Mouse (Mus musculus): ENCODE data around the gene Psma5.
A peak's percentile ranks its signal among the peaks of the same experiment; 100 is the strongest.

Gene Psma5

DNA sequence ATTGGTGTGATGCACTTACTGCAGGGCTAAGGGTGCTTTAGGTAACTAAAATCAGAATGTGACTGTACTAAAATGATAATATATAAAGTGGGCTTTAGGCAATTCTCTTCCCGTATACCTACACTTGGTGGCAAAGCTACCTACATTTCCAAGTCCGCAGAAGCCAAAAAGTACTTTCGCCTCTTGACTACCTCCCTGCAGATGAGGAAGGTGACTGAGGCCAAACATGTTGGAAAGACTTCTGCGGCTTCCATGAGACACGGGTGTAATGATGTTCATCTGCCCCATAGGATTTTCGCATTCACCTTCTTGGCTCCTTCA is 26.5 kb downstream of the Psma5 start:
- no peak for DNase-seq

DNA sequence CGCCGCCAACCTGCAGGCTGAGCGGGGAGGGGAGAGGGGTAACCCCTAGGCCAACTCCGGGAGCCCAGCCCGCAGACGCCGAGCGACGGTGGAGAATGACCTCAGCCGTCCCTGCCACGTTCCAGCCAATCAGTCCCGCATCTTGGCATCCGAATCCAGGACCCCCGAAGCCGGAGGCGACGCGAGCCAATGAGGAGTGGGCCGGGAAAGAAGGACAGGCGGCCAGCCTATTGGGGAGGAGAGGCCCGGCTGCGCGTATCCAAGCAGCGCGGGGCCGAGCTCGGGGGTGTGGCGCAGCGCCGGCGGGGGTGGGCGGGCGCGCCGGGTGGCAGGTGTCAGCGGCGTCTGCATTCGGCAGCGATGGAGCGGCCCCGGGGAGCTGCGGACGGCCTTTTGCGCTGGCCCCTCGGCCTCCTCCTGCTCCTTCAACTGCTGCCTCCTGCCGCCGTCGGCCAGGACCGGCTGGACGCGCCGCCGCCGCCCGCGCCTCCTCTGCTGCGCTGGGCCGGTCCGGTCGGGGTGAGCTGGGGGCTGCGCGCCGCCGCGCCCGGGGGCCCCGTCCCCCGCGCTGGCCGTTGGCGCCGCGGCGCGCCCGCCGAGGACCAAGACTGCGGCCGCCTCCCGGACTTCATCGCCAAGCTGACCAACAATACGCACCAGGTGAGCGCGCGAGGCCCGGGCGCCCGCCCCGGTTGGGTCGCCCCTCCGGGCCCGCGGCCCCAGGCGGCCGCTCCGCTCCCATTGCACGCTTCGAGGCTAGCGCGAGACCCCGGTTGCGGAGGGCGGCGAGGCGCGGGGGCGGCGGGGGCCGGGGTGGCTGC is 27.3 kb downstream of the Psma5 start, which contains the start of gene Sort1:
TSS of gene Sort1 (plus strand) at position 302 of the 821 bp plus-strand sequence.
- DNase-seq = peak; percentile 92

DNA sequence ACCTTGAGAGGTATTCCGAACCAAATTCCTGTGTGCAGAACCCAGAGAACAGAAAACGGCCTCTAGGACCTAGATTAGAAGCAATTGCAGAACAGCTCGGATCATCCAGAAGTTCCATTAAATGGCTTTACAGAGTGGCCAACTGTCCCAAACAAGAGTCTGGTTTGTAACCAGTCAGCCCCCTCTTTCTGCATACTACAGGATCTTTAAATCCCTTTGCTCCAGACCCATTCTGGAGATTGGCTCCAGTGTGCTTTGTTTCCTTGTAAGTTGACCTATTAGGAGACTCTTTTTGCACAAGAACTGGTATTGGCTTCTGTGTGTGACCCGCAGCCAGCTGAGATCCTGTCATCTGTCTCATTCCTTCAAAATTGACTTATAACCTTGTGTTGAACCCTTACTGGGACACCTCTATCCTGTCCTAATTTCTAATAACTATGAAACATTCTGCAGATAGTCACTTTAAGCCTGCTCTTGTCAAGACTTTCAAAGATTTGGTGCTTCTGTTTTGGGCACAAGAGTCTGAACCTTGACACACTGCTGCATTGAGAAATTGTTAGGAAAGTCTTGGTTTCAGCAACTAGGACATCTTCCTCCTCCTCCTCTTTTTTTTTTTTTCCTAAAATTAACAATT is 28.5 kb downstream of the Psma5 start:
- DNase-seq = no peak

DNA sequence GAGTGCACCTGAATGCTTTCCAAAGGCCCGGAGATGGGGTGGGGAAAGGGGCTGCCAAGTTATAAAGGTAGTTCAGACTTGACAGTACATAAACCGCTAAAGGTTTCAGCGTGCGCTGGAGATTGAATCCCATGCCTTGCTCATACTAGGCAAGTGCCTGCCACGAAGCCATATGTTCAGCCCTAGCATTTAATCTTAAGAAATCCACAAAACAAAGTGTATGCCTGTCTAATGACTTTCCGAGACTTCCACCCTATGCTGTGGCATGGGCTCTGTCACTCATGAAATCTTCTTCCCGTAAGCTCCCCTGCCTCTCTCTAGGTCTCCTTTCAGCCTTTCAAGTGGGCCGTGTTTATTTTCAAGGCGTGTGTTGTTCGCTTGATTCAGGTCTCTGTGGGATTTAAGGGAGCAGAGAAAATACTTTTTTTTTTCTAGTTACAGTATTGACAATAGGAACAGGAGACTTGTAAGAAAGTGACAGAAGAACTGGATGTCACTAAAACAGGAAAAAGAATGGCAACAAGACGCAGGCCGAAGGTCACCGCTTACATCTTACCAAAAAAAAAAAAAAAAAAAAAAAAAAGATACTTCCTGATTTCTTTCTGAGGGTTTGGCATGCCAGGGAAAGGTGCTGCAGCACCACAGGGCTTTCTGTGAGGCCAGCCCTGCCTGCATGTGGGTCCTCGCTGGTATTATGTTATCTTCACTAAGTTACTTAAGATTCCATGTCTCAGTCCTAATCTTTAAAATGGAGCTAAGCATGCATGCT is 30.1 kb downstream of the Psma5 start:
- no peak for DNase-seq

DNA sequence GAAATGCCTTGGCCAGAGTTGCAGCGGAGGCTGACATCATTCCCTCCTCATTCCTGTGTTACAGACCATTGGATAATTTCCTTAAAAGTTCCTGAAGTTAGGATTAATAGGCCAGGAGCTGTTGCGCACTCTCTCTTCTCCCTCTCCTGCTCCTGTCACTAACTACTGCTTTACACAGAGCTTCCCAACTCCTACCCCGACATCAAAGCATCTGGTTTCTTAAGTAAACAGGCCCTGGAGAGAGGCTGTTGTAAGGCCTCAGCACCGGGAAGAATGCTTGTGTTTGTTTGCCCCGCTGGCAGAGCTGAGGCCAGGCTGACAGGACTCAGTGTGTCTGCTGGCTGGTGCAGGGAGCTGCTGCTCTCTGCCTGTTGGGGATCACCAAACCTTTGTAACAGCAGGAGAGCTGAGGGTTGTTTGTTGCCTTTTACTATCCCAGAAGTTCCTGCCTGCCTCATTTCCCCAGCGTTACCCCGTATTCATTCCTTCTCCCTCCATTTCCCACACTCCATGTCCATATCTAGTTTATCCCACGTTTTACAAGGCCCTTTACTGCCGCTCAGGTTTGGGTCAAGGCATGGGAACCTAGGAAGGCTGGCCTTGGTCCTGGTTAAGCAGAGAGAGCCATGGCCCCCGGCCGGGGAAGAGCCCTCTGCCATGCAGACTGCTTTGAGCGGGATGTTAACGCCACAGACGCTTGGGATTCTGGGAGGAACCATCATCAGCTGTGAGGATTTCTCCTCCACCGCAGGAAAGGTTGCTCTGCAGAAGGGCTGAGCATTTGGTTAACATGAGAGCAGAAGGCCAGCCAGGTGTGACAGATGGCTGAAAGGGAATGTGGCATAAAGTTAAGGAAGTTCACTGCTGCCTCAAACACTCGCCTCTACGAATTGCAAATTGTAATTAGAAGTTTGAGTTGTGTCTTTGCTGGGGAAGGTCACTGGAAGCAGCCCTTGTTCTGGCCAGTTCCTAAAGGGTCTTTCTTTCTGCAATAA is 31.4 kb downstream of the Psma5 start:
- peak; percentile 69 for DNase-seq

DNA sequence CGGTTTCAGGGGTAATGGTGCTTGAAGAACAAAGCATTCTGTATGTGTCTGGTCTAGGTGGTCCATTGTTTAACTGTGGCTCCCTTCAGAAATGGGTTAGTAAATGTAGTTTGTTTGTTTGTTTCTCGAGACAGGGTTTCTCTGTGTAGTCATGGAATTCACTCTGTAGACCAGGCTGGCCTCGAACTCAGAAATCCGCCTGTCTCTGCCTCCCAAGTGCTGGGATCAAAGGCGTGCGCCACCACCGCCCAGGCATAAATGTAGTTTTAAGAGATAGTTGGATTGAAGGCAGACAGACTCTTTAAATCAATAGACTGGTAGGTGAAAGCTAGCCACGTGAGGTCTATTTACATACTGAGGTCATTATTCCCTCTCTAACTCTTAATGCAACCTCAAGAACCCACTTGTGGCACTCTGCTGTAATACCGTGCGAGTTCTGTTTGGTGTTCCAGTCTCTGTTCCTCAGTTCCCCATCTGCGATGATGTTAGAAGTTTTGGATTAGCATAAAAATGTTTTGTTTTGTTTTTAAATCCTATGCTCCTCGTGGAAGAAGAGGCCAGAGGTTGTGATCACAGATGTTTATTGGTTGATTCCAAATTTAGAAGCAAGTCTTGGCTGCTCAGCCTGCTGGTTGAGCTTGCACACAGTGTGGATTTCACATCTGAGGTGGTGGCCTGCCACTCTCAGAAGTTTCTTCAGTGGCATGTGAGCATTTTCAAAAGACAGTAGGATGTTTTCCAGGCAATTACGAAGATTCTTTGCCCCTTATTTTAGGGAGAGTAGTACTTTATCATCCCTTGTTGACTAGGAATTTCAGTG is 32.8 kb downstream of the Psma5 start:
- DNase-seq = no peak

DNA sequence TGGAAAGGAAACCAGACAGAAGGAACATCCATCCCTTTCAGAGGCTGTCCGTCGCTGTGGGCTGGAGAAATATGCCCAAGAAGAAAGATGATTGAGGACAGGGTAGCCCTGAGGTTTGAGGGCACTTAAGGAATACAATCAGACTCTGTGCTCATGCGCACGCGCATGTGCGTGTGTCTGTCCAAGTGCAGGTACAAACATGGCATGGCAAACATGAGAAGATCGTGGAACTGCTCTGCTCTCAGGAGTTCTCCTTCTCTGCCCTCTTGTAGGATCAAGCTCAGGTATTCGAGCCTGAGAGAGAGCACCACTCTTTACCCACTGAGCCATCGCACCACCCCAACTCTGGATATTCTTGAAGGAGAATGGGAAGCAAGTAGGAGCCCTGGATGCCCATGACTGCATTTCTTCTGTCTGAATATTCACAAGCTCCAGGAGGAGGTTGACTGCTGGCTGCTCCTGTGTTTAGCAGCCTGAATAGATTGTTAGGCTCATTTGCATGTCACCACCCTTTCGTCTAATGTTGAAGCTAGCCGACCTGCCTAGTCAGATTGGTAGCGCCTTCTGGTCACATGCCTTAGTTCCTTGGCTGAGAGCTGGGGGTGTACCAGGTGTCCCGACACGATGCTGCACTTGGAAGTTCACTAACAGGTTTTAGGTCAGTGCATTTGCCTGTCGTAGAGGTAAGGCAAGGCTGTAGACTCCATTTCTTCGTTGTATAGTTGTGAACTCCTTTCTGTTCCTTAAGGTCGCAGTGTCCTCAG is 34.5 kb downstream of the Psma5 start:
- DNase-seq = no peak

DNA sequence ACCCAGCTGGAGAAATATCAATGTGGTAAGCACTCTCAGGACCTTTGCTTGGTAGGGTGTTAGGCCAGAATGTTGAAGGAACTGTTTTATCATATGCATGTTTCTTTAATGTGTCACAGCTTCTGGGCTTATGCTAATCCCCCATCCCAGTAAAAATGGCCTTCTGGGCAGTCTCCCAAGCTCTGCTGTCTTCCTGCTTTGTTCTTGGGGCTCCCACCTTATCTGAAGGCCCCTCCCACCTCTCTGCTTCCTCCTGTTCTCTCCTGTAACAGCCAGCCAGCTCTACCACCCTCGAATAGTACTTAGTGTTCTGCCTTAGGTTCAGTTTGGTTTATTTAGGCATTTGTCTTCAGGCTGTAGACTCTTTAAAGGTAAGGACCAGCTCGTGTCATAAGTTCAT is 37.7 kb downstream of the Psma5 start:
- no peak for DNase-seq

DNA sequence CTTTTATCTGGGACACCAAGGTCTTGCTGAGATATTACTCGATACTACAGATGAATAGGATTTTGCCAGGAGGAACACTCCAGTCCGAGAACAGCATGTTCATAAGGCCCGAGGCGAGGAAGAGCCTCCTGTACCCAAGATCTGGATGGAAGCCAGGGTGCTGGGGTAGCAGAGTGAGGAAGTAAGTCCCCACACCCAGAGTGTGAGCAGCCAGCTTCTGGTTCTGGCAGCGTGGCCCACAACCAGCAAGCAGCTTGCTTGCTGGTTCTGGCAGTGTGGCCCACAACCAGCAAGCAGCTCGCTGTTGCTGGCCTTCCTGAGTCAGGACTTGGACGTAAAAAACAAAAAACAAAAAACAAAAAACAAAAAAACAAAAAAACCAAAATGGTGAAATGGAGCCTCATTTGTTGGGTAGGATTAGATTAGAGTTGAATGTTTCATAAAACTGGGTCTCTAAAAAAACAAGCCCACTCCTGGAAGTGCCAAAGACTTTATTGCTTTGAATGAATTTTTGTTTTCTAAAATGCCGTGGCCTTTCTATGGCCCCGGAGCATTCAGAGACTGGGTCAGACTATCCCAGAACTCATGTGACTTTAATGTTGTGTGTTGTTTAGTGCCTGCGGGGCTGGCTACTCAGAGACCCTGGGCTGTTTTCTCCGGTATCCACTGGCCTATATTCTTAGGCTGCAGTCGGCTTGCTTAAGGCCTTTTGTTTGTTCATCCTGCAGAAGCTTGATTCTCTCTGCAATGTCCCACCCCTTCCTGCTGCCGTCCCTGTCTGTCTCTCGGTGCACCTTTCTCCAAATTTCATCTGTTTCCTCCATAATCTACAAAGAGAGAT is 38.9 kb downstream of the Psma5 start:
- DNase-seq = peak; percentile 76

DNA sequence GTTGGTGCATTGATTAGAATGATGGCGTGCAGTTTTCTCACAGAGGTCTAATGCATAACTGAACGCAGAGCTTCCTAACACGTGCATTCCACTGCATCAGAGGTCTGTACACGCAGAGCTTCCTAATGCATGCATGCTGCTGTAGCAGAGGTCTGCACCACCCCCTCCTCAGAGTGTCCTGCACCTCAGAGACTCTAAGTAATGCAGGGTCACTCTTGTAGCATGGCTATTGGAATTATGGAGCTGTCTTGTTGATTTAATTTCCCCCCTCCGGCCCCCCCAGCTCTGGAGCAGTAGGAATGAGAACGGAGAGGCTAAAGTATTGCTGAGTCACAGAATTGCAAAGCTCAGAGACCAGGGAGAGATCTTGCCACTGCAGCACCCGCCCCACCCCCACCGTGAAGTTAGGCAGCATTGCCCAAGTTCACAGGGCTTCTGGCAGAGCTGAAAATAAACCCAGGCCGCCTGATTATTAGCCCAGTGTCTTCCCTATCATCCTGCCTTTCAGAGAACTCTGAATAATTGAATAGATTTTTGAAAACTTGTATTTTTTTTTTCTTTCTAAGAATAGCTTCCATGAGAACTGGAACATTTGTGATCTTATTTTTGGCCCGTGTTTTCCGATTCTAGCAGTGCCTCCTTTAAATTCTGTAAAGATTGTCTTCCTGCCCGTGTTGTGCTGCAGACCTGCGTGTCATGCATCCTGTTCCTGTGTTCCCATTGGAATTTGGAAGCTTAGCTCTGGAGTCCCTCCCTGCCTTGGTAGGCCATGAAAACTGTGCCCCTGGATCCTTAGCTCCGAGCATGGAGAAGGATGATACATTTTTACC is 39.7 kb downstream of the Psma5 start:
- DNase-seq = peak; percentile 77

DNA sequence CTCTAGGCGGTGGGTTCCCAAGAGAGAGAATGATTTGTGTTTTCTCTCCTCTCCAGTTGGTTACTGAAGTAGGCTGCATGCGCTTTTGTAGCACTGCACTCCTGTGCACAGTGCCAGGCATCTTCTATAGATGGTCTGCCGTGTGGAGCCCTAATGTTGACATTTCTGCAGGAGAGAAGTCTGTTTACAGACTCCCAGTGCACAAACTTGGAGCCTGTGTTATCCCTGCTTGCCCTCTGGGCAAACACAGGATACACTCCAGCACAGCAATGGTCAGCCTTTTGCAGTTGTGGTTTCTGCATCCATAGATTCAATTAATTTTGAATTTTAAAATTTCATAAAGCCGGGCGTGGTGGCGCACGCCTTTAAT is 40.3 kb downstream of the Psma5 start:
- no peak for DNase-seq

DNA sequence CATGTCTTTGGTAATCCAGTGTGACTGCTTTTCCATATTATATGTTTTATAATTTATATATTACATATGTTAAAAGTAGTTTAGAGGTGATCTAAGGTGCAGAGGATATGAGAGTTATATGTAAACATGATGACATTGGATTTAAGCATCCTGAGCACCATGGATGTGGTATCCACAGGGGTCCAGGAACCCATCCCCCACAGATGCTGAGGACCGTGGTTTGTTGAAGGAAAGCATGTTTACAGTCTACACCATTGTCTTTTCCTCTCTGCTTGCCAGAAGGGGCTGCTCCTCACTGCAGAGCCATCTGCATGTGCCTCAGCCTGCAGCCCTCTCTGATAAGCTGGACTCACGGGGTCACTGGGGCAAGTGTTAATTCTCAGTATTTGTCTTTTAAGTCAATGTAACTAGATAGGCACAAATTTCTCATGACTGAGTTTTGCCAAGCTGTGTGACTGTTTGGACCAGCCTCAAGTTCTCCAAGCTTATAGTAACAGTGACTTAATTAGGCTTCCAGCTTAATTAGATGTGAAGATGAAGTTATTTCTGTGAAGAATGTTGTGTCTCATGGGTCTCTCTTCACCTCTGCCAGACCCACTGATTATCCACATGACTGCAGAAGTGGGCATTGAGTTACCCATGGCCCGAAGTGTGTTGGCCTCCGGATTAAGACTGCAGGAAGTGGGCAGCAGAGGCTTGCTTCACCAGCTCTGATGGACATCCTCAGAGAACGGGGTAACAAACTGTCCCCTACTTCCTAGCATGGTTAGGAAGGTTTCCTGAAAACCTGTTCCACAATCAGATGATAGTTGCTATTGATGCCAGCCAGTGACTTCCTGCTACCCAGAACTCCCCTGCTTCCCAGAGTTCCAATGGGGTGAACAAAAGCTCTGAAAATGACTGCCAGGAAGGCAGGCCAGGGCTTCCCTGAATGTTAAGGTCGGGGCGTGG is 41.2 kb downstream of the Psma5 start:
- DNase-seq = no peak

DNA sequence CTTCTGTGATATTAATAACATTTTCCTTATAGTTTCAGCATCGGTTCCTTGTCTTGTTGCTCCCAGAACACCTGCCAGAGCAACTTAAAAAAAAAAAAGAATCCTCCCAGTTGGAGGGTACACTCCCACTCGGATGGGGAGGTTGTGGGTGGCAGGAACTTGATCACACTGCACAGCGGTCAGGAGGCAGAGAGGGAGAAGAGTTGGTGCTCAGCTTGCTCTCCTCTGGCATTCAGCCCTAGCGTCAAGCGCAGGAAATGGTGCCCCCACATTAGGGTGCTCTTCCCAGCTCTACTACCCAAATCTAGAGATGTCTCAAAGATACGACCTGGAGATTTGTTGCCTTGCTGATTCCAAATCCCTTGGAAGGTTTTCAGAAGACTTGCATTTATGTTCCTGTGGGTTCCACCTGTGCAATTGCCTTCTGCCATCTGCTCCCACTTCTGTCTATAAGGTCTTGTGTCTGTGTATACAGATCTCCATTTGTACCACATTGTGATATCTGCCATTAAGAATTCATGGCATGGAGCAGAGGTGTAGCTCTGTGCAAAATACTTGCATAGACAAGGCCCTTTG is 43.8 kb downstream of the Psma5 start:
- DNase-seq = no peak

DNA sequence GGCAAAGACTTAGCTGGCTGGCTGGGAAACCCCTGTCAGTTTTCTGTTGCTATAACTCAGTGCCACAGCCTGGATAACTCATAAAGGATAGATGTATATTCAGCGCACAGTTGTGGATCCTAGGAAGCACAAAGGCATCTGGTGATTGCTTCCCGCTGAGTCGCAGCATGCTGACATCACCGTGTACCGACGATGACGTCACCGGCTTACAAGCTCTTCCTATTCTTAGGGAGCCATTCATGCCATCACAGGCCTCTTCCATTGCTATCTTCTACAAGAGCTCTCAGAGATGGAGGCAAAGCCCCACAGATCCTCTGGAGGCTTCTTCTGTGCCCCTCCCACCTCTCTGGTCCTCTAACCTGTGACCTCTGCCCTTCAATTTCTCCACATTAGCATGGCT is 47.0 kb downstream of the Psma5 start:
- DNase-seq = no peak

DNA sequence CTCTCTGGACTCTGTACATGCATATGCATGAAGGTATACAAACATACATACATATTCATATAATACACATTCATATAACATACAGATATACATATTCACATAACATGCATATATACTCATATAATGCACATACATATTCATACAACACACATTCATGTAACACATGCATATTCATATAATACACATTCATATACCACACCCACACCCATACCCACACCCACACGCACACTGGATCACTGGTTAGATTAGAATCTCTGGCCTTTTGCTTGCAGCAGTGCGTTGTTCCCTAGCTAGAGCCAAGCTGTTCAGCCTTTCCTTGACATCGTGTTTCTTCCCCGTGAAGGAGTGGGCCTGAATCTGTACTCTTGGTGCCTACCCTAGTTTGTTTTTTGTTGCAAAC is 48.0 kb downstream of the Psma5 start:
- DNase-seq = no peak

DNA sequence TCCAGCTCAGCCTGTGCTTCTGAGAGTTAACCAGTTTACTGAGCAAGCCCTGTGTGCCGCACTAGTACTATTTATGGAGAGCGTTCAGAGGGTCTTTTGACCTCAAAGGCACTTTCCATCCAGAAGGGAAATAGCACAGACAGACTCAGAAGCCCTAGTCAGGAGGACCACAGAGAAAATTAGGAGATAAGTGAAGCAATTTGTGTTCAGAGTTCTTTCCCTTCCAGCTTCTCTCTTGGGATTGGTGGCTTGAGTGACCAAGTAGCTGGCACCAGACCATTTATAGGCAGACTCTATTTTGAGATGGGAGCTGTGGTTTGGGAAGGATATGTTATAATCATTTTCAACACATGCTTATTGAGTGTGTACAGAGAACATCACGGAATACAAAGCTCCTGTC is 49.7 kb downstream of the Psma5 start:
- DNase-seq = peak; percentile 30

DNA sequence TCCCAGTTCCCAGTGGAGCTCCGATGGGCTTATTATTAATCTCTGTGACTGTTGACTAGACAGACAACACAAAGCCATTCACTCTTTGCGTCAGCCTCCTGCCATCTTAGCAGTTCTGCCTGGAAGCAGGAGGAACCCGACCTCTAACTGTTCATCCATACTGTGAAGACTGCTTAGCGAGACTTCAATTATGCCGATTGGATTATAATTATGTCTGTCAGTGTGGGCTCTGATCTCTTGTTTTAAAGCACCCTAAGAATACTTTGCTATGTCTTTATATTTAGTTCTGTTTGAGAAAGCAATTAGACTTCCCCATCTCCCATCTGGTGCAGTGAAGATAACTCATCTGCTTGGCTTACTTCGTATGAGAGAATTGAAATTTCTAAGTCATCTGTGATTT is 50.8 kb downstream of the Psma5 start:
- DNase-seq = no peak

DNA sequence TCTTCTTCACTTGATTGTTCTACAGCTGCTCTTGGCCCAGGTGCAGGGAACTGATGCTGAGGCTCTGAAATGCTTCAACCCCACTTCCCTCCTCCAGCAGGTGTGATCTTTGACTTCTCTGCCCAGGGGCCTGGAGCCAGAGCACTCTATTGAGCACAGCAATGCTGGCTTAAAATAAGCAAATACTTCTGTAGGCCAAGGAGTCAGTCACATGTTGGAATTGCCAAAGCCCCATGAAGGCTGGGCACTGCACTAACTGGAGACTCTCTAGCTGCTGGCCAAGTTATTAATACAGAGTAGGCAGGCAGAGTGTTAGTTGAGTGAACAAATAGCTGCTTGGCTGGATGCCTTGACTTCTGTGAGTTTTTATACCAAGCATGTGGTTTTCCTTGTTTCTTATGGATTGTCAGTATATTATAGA is 54.2 kb downstream of the Psma5 start:
- DNase-seq = peak; percentile 56
